Mouse (Mus musculus): ENCODE results near the gene Dcst2.
A peak's percentile ranks its signal among the peaks of the same experiment; 100 is the strongest.

Dcst2 gene

GRCm38 (mm10) chr3:89420421-89420820, 58.6 kb downstream of the Dcst2 start:
- Histone ChIP-seq H3K36me3 (ENCODE audit: insufficient read depth, low read length) (peaks cover 44% of the 10 kb centered on the region), H3K4me3 (replicated peaks; ENCODE audit: low read length) (peak overlapping the region; percentile 83), H3K9me3 (ENCODE audit: low read length) (no peaks in the 10 kb centered on the region), H3K4me1 (replicated peaks; ENCODE audit: low read depth, low read length) (peaks cover 71% of the 10 kb centered on the region), H3K27me3 (ENCODE audit: insufficient read depth, low read length) (no peaks in the 10 kb centered on the region)
- TF ChIP-seq NANOG (IDR thresholded peaks at IDR 0.05; ENCODE audit: borderline replicate concordance, low read length) (no peak), CTCF (conservative IDR thresholded peaks at IDR 0.05; ENCODE audit: low read length) (no peak), POU5F1 (IDR thresholded peaks at IDR 0.05; ENCODE audit: borderline replicate concordance, low read length) (no peak)

- Histone ChIP-seq H3K4me1 (replicated peaks; ENCODE audit: low read depth, low read length) (peaks cover 71% of the 10 kb centered on the region), H3K4me3 (replicated peaks; ENCODE audit: low read length) (peak overlapping the region; percentile 83), H3K9me3 (ENCODE audit: low read length) (no peaks in the 10 kb centered on the region), H3K36me3 (ENCODE audit: insufficient read depth, low read length) (peaks cover 44% of the 10 kb centered on the region), H3K27me3 (ENCODE audit: insufficient read depth, low read length) (no peaks in the 10 kb centered on the region)
- no peak for TF ChIP-seq NANOG (IDR thresholded peaks at IDR 0.05; ENCODE audit: borderline replicate concordance, low read length)
- no peak for TF ChIP-seq POU5F1 (IDR thresholded peaks at IDR 0.05; ENCODE audit: borderline replicate concordance, low read length)
- no peak for TF ChIP-seq CTCF (conservative IDR thresholded peaks at IDR 0.05; ENCODE audit: low read length)
Measured at GRCm38 (mm10) chr3:89421002-89421774, 59.4 kb downstream of the Dcst2 start.

GRCm38 (mm10) chr3:89421810-89422473, 60.2 kb downstream of the Dcst2 start:
- H3K36me3 ChIP-seq (ENCODE audit: insufficient read depth, low read length) = peaks cover 44% of the 10 kb centered on the region
- H3K9me3 ChIP-seq (ENCODE audit: low read length) = no peaks in the 10 kb centered on the region
- no peak for TF ChIP-seq POU5F1 (IDR thresholded peaks at IDR 0.05; ENCODE audit: borderline replicate concordance, low read length)
- no peaks in the 10 kb centered on the region for H3K27me3 ChIP-seq (ENCODE audit: insufficient read depth, low read length)
- peaks cover 70% of the 10 kb centered on the region for H3K4me1 ChIP-seq (replicated peaks; ENCODE audit: low read depth, low read length)
- H3K4me3 ChIP-seq (replicated peaks; ENCODE audit: low read length) = peak overlapping the region; percentile 83

GRCm38 (mm10) chr3:89422556-89423205, 60.9 kb downstream of the Dcst2 start:
- H3K36me3 ChIP-seq (ENCODE audit: insufficient read depth, low read length) = peaks cover 51% of the 10 kb centered on the region
- TF ChIP-seq POU5F1 (IDR thresholded peaks at IDR 0.05; ENCODE audit: borderline replicate concordance, low read length) = no peak
- no peak for TF ChIP-seq NANOG (IDR thresholded peaks at IDR 0.05; ENCODE audit: borderline replicate concordance, low read length)
- no peak for TF ChIP-seq CTCF (conservative IDR thresholded peaks at IDR 0.05; ENCODE audit: low read length)
- no peaks in the 10 kb centered on the region for H3K9me3 ChIP-seq (ENCODE audit: low read length)
- H3K27me3 ChIP-seq (ENCODE audit: insufficient read depth, low read length) = no peaks in the 10 kb centered on the region
- peak overlapping the region; percentile 83 for H3K4me3 ChIP-seq (replicated peaks; ENCODE audit: low read length)
- peaks cover 76% of the 10 kb centered on the region for H3K4me1 ChIP-seq (replicated peaks; ENCODE audit: low read depth, low read length)

- H3K4me1 ChIP-seq (replicated peaks; ENCODE audit: low read depth, low read length) = peaks cover 89% of the 10 kb centered on the region
- peaks cover 67% of the 10 kb centered on the region for H3K36me3 ChIP-seq (ENCODE audit: insufficient read depth, low read length)
- TF ChIP-seq POU5F1 (IDR thresholded peaks at IDR 0.05; ENCODE audit: borderline replicate concordance, low read length) (no peak), CTCF (conservative IDR thresholded peaks at IDR 0.05; ENCODE audit: low read length) (no peak), NANOG (IDR thresholded peaks at IDR 0.05; ENCODE audit: borderline replicate concordance, low read length) (no peak)
- peak overlapping the region; percentile 83 for H3K4me3 ChIP-seq (replicated peaks; ENCODE audit: low read length)
- H3K27me3 ChIP-seq (ENCODE audit: insufficient read depth, low read length) = no peaks in the 10 kb centered on the region
- no peaks in the 10 kb centered on the region for H3K9me3 ChIP-seq (ENCODE audit: low read length)
Measured at GRCm38 (mm10) chr3:89424416-89425140, 62.8 kb downstream of the Dcst2 start.

GRCm38 (mm10) chr3:89425141-89425525, 63.4 kb downstream of the Dcst2 start:
- Histone ChIP-seq H3K36me3 (ENCODE audit: insufficient read depth, low read length) (peaks cover 67% of the 10 kb centered on the region), H3K4me1 (replicated peaks; ENCODE audit: low read depth, low read length) (peaks cover 84% of the 10 kb centered on the region), H3K27me3 (ENCODE audit: insufficient read depth, low read length) (no peaks in the 10 kb centered on the region), H3K4me3 (replicated peaks; ENCODE audit: low read length) (peak overlapping the region; percentile 83), H3K9me3 (ENCODE audit: low read length) (no peaks in the 10 kb centered on the region)
- TF ChIP-seq CTCF (conservative IDR thresholded peaks at IDR 0.05; ENCODE audit: low read length) (no peak; the same call in 1 of the 2 replicates), NANOG (IDR thresholded peaks at IDR 0.05; ENCODE audit: borderline replicate concordance, low read length) (no peak), POU5F1 (IDR thresholded peaks at IDR 0.05; ENCODE audit: borderline replicate concordance, low read length) (no peak)

- no peak for TF ChIP-seq NANOG (IDR thresholded peaks at IDR 0.05; ENCODE audit: borderline replicate concordance, low read length)
- TF ChIP-seq CTCF (conservative IDR thresholded peaks at IDR 0.05; ENCODE audit: low read length) = no peak
- TF ChIP-seq POU5F1 (IDR thresholded peaks at IDR 0.05; ENCODE audit: borderline replicate concordance, low read length) = no peak
- Histone ChIP-seq H3K4me3 (replicated peaks; ENCODE audit: low read length) (no peak overlapping the region), H3K9me3 (ENCODE audit: low read length) (no peaks in the 10 kb centered on the region), H3K4me1 (replicated peaks; ENCODE audit: low read depth, low read length) (peaks cover 80% of the 10 kb centered on the region), H3K36me3 (ENCODE audit: insufficient read depth, low read length) (peaks cover 67% of the 10 kb centered on the region), H3K27me3 (ENCODE audit: insufficient read depth, low read length) (no peaks in the 10 kb centered on the region)
Measured at GRCm38 (mm10) chr3:89425876-89426275, 64.1 kb downstream of the Dcst2 start.

All from E14TG2a.4 (cell line).